Mouse (Mus musculus) embryonic facial prominence, embryonic 11.5 days (tissue): ENCODE data around the gene Hist1h2ah. TPM values are rescaled to one million over a fixed set of nuclear protein-coding genes. Genes with fewer than 3 reads are reported as not detected.
A peak's percentile ranks its signal among the peaks of the same experiment; 100 is the strongest.

Source experiments
- ATAC-seq: fragments of 200-750 bp; cut with Nextera tagmentation; replicated peaks from 2 replicates; pipeline ENCODE4 v1.8.0; 2017; ENCODE audit warnings: low read depth; ENCODE audit not compliant: insufficient number of reproducible peaks, low FRiP score, low TSS enrichment
- DNase-seq: peaks from one replicate; pipeline ENCODE4 v3.0.0-alpha.2; 2015; ENCODE audit warnings: low spot score
- H3K27ac ChIP-seq: fragments of 300-500 bp; sonication (generic); replicated peaks from 2 replicates; pipeline ENCODE4 v1.5.1; 2014; ENCODE audit warnings: mild to moderate bottlenecking, low read depth, low read length, control low read depth
- H3K27me3 ChIP-seq: fragments of 300-500 bp; sonication (generic); 2 replicates; pipeline ENCODE4 v1.6.1; 2014; ENCODE audit warnings: mild to moderate bottlenecking, low read length, moderate library complexity, mixed read lengths; ENCODE audit not compliant: control insufficient read depth, insufficient read depth
- H3K36me3 ChIP-seq: fragments of 300-500 bp; sonication (generic); replicated peaks from 2 replicates; pipeline ENCODE4 v1.6.1; 2014; ENCODE audit warnings: low read depth, mild to moderate bottlenecking, low read length, moderate library complexity, mixed read lengths; ENCODE audit not compliant: control insufficient read depth, insufficient read depth
- H3K4me1 ChIP-seq: fragments of 300-500 bp; sonication (generic); 2 replicates; pipeline ENCODE4 v1.6.1; 2014; ENCODE audit warnings: low read length, mixed read lengths; ENCODE audit not compliant: control insufficient read depth, insufficient read depth
- H3K4me2 ChIP-seq: fragments of 300-500 bp; sonication (generic); 2 replicates; pipeline ENCODE4 v1.6.1; 2014; ENCODE audit warnings: low read depth, mild to moderate bottlenecking, control low read depth, low read length, moderate library complexity
- H3K4me3 ChIP-seq: fragments of 300-500 bp; sonication (generic); 2 replicates; pipeline ENCODE4 v1.5.1; 2014; ENCODE audit warnings: low read depth, low read length, control low read depth
- H3K9ac ChIP-seq: fragments of 300-500 bp; sonication (generic); replicated peaks from 2 replicates; pipeline ENCODE4 v1.6.1; 2014; ENCODE audit warnings: mild to moderate bottlenecking, control low read depth, low read length
- H3K9me3 ChIP-seq: fragments of 300-500 bp; sonication (generic); replicated peaks from 2 replicates; pipeline ENCODE4 v1.6.1; 2016; ENCODE audit warnings: mild to moderate bottlenecking, low read length, inconsistent platforms, mixed read lengths; ENCODE audit not compliant: control insufficient read depth
- WGBS: fragments of 180-500 bp; shearing (Covaris S2); extraction: QIAGEN DNeasy Blood & Tissue Kit; methylation state at CpG from one replicate; pipeline ENCODE4 v1.1.7; 2014; 5-methylcytosine and 5-hydroxymethylcytosine counted together
- polyA plus RNA-seq: library from polyadenylated mRNA; unstranded; fragments of >200 nt; fragmentation: Nextera tagmentation; extraction: Ambion mirVana; gene quantifications from 2 replicates; pipeline ENCODE4 v1.2.1, GENCODE M21; 2014

Hist1h2ah gene
- polyA plus RNA-seq, 1 experiment from 2014 or later: 4.2 TPM

- Histone ChIP-seq H3K36me3 (no peaks in the 10 kb centered on the region), H3K27ac (no peak overlapping the region), H3K9me3 (no peaks in the 10 kb centered on the region), H3K4me1 (no peaks in the 10 kb centered on the region), H3K4me2 (no peak overlapping the region), H3K9ac (no peak overlapping the region), H3K4me3 (no peak overlapping the region), H3K27me3 (peaks cover 32% of the 10 kb centered on the region)
- DNase-seq (no peak), ATAC-seq (no peak)
- 18% methylated on average over 13 of the region's 13 CpGs for WGBS
Observed at GRCm38 (mm10) chr13:22013716-22014115, 21.7 kb downstream of the Hist1h2ah start.

GRCm38 (mm10) chr13:22009642-22010041 lies 25.7 kb downstream of the Hist1h2ah start, which contains the start of gene Prss16:
Gene Prss16 (minus strand): TSS chr13:22009742.
- Histone ChIP-seq H3K4me1 (0 out of 2 replicates have a peak, but pooled peaks cover 3% of the 10 kb centered on the region), H3K9ac (no peak within 1 kb of the TSS), H3K4me2 (no peak within 1 kb of the TSS), H3K9me3 (no peaks in the 10 kb centered on the region), H3K4me3 (no peak within 1 kb of the TSS), H3K27ac (no peak within 1 kb of the TSS), H3K36me3 (no peaks in the 10 kb centered on the region), H3K27me3 (peaks cover 62% of the 10 kb centered on the region)
- no peak for ATAC-seq
- 26% methylated on average over 5 of the region's 7 CpGs for WGBS
- DNase-seq: no peak

GRCm38 (mm10) chr13:22008707-22009106 lies 26.7 kb downstream of the Hist1h2ah start:
- DNase-seq: no peak
- 73% methylated on average over 3 of the region's 3 CpGs for WGBS
- peaks cover 66% of the 10 kb centered on the region for H3K27me3 ChIP-seq

GRCm38 (mm10) chr13:22007872-22008271 lies 27.5 kb downstream of the Hist1h2ah start:
- H3K36me3 ChIP-seq: no peaks in the 10 kb centered on the region
- ATAC-seq: no peak
- no peak overlapping the region for H3K9ac ChIP-seq
- no peak overlapping the region for H3K4me3 ChIP-seq
- DNase-seq: no peak
- 54% methylated on average over 7 of the region's 7 CpGs for WGBS
- H3K9me3 ChIP-seq: no peaks in the 10 kb centered on the region
- no peak overlapping the region for H3K4me2 ChIP-seq
- H3K4me1 ChIP-seq: 0 out of 2 replicates have a peak, but pooled peaks cover 3% of the 10 kb centered on the region
- peaks cover 68% of the 10 kb centered on the region for H3K27me3 ChIP-seq
- H3K27ac ChIP-seq: no peak overlapping the region

More at GRCm38 (mm10) chr13:22008707-22009106, 26.7 kb downstream of the Hist1h2ah start:
- Histone ChIP-seq H3K27ac (no peak overlapping the region), H3K4me2 (no peak overlapping the region), H3K9ac (no peak overlapping the region), H3K9me3 (no peaks in the 10 kb centered on the region), H3K36me3 (no peaks in the 10 kb centered on the region), H3K4me1 (0 out of 2 replicates have a peak, but pooled peaks cover 3% of the 10 kb centered on the region), H3K4me3 (no peak overlapping the region)
- ATAC-seq: no peak

- no peak overlapping the region for H3K9ac ChIP-seq
Observed at GRCm38 (mm10) chr13:22007121-22007510, 28.3 kb downstream of the Hist1h2ah start.

GRCm38 (mm10) chr13:22006334-22007120 lies 28.8 kb downstream of the Hist1h2ah start:
- H3K9ac ChIP-seq: no peak overlapping the region
- DNase-seq (peak; percentile 80), ATAC-seq (peak; percentile 74)
- H3K4me2 ChIP-seq: peak overlapping the region; percentile 91
- H3K27me3 ChIP-seq: peaks cover 76% of the 10 kb centered on the region
- H3K9me3 ChIP-seq: no peaks in the 10 kb centered on the region
- no peaks in the 10 kb centered on the region for H3K36me3 ChIP-seq
- 0 out of 2 replicates have a peak, but pooled peaks cover 3% of the 10 kb centered on the region for H3K4me1 ChIP-seq
- 0% methylated on average over 38 of the region's 38 CpGs for WGBS
- peak overlapping the region; percentile 47 for H3K4me3 ChIP-seq
- no peak overlapping the region for H3K27ac ChIP-seq

More at GRCm38 (mm10) chr13:22007121-22007510, 28.3 kb downstream of the Hist1h2ah start:
- ATAC-seq: 0 out of 2 replicates have a peak, but pooled peaks have one; percentile 17
- Histone ChIP-seq H3K27ac (no peak overlapping the region), H3K4me2 (peak overlapping the region; percentile 91), H3K4me1 (0 out of 2 replicates have a peak, but pooled peaks cover 3% of the 10 kb centered on the region), H3K4me3 (peak overlapping the region; percentile 47), H3K9me3 (no peaks in the 10 kb centered on the region), H3K27me3 (peaks cover 73% of the 10 kb centered on the region), H3K36me3 (no peaks in the 10 kb centered on the region)
- 2% methylated on average over 18 of the region's 18 CpGs for WGBS
- DNase-seq: no peak

- no peaks in the 10 kb centered on the region for H3K9me3 ChIP-seq
- H3K9ac ChIP-seq: peak overlapping the region; percentile 44
- peaks cover 78% of the 10 kb centered on the region for H3K27me3 ChIP-seq
- WGBS: under 1% methylated on average over 45 of the region's 45 CpGs
- H3K4me2 ChIP-seq: peak overlapping the region; percentile 91
- DNase-seq: peak; percentile 50
- no peaks in the 10 kb centered on the region for H3K36me3 ChIP-seq
- peak; percentile 81 for ATAC-seq
- H3K27ac ChIP-seq: no peak overlapping the region
- H3K4me3 ChIP-seq: peak overlapping the region; percentile 47
- 0 out of 2 replicates have a peak, but pooled peaks cover 3% of the 10 kb centered on the region for H3K4me1 ChIP-seq
Observed at GRCm38 (mm10) chr13:22005605-22006333, 29.6 kb downstream of the Hist1h2ah start.
